Mouse (Mus musculus): ENCODE results near the gene Tbpl2.

Tbpl2 gene

DNA sequence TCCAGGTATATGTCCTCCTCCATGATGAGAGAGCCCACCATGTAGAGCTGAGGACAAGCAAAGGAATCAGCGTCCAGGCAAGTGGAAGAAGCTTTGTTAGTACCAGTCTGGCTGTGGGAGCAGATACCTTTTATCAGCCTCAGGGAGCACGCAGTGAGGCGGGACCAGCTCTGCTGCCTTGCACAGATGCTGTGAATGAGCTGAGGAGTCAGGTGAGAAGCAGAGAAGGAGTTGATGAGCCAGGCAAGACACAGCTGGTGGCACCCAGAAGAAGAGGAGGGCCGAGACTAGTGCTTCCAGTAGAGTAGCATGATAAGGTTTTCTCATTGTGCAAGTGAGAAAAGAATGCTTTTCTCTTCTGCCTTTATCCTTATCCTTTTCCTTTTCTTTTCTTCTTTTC lies at the start of gene Tbpl2:
Tbpl2 (minus strand) TSS at position 101 of the 400 bp plus-strand sequence.
- DNase-seq (ENCODE audit: low spot score in 2 of 2) = no peak

DNA sequence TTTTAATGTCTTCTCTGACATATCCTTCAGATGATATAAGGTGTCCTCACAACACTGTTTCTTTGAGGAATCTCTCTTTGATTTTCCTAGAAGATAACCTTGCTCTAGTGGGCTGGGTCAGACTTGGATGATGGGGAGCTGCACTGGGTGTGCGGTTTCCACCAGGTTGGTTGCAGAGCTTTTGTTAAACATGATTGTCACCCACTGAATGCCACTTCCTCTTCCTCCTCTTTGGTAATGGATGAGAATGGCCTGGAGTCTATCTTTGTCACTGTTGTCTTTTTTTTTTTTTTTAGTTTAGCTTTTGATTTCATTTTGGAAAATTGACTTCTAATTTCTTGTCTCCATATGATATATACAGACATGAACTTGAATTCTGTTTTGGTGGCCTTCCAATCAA lies 38.0 kb upstream of the Tbpl2 start:
- no peak for DNase-seq (ENCODE audit: low spot score in 2 of 2)

DNA sequence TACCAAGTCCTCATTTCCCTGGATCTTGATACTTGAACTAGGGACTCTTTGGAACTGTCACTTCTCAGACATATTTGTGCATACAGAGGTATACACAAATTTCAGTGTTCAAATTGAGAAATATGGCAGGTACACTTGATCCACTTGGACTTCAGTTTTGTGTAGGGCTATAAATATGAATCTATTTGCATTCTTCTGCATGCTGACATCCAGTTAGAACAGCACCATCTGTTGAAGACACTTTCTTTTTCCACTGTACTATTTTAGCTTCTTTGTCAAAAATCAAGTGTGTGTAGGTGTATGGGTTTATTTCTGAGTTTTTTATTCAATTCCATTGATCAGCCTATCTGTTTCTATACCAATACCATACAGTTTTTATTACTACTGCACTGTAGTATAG lies 12.7 kb upstream of the Tbpl2 start:
- DNase-seq (ENCODE audit: low spot score in 2 of 2) = no peak

DNA sequence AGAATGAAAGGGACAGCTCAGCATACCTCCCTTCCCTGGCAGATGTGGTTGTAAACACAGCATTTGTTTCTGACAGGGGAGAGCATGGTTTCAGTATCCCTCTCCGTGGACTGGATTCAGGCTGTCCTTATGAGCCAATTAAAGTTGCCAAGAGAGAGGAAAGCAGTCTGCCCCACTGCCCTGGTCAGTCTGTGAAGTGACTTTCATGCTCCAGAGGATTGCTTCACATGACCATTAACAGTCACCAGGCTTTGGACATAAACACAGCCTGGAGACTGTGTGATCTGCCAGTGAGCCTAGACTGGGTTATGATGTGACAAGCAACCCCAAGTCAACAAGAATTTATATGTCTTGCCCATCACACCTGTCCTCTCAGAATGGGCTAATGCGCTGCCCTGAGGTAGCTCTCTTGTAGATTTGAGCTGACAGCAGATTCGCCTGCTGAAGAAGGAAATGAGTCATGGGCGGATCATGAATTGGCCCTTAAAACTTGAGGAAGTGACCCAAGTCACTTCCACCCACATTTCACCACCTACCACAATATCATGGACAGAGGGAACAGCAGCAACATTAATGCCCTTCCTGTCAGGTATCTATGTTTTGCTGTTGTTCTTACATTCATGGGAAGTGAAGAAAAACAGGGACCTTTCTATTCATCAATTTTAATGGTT lies 7.4 kb upstream of the Tbpl2 start:
- no peak for DNase-seq (ENCODE audit: low spot score in 2 of 2)

DNA sequence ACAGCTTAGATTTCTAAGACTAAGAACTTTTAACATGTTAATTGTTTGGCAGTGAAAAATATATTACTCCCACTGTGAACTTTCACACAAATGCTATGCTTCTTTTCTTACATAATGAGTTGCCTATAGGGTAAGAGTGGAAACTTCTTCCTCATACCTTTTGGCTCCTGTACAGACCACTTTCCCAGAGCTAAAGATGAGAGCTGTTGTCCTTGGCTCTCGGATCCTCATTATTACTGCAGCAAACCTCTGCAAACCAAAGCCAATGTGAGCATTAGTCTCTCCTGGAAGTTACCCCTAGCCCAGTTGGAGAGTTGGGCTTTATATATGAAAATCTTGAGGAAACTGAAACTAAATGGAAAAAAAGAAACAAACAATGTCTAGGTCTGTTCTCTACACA lies 5.5 kb downstream of the Tbpl2 start:
- DNase-seq (ENCODE audit: low spot score in 2 of 2) = no peak

DNA sequence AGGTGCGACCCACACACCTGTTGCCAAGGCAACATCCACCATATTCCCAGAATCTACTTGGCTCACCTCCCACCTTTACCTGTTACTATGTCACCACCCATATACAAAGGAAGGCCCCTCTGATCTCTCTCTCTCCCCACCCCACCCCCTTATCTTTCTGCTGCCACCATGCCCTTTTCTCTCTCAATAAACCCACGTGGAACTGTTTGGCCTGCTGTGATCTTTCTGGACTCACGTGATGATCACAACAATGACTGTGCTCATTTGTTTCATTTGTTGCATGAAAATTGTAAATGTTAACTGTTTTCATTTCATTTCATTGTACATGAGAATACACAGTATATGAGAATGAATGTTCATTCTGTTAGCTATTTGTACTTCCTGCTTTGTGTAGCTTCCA lies 45.9 kb downstream of the Tbpl2 start:
- no peak for DNase-seq (ENCODE audit: low spot score in 2 of 2)

DNA sequence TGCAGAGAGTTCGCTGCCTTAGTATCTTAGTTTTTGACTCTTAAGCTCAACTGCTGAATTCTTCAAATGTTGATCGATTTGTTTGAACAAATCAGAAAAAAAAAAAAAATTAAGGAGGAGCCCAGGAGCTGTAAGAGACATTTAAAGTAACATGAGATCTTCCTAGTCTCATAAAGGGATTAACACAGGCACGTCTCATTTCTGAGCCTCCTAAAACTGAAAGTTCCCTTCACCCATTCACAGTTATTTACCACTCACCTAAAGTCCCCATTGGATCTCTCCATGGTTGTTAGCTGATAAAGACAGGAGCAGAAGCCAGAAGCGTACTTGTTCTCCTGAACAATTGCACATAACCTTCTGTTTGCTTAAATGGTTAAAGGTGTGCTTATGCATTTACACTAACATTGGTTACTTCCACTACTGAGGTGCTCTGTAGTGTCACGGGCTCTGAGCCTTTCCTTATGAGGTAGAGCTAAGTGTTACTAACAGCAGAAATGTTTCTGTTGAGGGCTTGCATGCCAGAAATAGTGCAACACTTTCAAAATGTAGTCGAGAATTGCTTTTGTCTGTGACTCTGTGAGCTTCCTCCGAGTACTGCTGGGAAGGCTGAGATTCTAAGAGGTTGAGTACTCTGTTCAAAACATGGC lies 46.9 kb downstream of the Tbpl2 start, which contains the start of gene Hnmt:
Hnmt (minus strand) TSS at position 51 of the 647 bp plus-strand sequence.
- no peak for DNase-seq (ENCODE audit: low spot score in 2 of 2)

DNA sequence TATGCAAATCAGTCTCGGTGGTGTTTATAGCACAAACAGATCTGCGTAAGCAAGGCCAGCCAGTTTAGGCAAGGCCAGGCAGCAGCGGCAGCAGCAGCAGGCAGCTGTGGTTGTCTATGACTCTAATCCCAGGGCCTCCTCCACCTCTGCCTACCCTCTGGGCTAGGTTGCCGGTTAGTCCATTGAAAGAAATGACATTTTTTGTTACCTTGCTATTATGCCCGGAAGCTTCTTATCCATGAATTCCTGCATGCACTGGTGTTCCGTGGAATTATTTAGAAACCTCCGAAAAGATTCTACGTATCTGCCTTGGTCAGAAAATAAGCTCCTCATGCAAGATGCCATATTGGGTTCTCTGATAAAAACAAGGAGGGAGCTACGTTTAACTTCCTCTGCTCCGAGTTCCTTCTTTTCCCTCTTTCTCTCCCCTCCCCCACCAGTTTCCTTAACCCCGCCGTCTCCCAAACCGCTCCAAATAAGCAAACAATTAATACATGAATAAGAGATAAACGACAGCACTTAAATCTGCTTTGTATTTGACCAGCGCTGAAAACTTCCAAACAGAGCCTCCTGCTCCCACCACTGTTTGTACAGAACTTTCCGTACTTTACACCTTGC lies 47.8 kb downstream of the Tbpl2 start:
- DNase-seq (ENCODE audit: low spot score in 2 of 2) = no peak

DNA sequence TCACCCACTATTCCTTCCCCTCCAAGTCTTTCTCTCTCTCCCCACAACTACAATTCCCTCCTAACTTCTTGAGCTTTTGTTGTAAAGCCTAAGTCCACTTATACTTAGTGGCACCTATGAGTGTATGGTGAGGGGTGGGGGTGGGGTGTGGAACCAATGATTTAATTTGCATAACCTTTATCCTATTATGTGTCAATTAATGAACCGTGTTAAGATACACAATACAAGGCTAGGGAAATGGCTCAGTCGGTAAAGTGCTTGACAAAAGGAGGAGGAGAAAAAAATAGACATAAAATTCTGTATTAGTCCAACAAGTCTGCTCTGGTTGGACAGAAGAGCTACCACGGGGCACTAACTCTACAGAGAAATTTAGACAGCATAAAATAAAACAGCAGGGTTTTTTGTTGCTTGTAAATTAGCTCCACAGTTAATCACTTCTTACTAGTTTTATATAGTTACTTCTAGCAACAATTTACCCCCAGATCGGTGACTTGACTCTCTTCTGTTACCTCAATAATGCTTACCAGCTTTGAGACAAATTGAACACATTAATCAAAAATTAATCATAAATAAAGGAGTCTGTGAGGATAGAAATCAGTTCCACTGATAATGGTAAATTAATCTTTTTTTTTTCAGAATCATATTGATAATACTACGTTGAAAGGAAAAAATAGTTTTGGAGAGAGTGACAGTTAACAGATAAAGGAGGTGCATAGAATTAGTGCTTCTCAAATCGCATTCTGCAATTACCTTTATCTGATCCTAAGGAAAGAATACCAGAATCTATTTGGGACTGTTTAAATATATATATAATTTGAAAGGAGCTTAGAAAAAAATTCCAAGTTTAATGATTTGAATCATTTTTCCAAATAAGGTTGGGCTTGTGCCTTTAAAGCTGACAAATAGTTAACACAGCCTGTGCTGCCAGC lies 48.6 kb downstream of the Tbpl2 start:
- no peak for DNase-seq (ENCODE audit: low spot score in 2 of 2)

DNA sequence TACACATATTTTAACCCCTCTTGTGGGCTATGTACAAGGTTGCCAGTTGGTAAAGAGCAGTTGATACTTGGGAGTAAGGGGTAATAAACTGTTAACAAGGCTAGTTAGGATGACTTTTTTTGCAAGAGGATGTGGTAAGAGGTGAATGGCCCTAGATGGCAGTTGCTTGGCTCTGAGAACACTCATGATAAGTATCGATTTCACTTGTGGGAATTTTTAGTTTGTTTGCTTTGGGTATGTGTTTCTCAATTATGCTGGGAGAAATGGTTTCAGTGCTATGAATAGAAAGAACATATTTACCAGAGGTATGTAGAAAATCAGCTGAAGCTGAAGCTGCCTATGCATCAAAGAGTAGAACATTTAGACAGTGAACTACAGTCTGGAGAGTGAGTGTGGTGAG lies 53.5 kb downstream of the Tbpl2 start:
- DNase-seq (ENCODE audit: low spot score in 2 of 2) = no peak

DNA sequence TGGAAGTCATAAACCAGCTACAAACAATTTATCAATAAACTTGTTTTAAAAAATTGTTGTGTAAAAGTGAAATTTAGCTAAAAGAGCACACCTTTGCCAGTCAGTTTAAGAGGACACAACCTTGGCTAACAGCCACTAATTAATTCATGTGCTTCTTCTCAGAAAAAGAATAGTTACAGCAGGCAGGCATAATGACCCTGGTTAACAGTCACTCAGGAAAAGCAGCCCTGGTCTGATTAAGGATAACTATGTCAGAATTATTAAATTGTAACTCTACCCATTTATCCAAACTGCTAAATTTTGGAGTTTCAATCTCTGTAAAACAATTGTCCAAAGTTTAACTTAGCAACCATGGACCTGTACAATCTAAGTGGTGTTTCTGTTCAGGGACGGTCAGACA lies 55.9 kb downstream of the Tbpl2 start:
- no peak for DNase-seq (ENCODE audit: low spot score in 2 of 2)
